Mouse (Mus musculus) forebrain, embryonic 10.5 days (tissue): ENCODE measurements at regions not wholly inside any gene's neighbourhood (a gene's known extent, or its start where the extent isn't known, plus 50 kb on each side); places are given as distances from the start of the nearest gene placed in this dataset.

Experiments
- DNase-seq: peaks from one replicate; pipeline ENCODE4 v3.0.0-alpha.2; 2017; ENCODE audit warnings: low spot score; ENCODE audit errors: extremely low spot score
- H3K27ac ChIP-seq: fragments of 300-500 bp; sonication (generic); 2 replicates; pipeline ENCODE4 v1.5.1; 2016; ENCODE audit warnings: mild to moderate bottlenecking
- H3K27me3 ChIP-seq: fragments of 300-500 bp; sonication (generic); 2 replicates; pipeline ENCODE4 v1.6.1; 2016; ENCODE audit warnings: mild to moderate bottlenecking; ENCODE audit not compliant: poor library complexity, severe bottlenecking
- H3K36me3 ChIP-seq: fragments of 300-500 bp; sonication (generic); replicated peaks from 2 replicates; pipeline ENCODE4 v1.6.1; 2016; ENCODE audit warnings: mild to moderate bottlenecking, moderate library complexity
- H3K4me1 ChIP-seq: fragments of 300-500 bp; sonication (generic); 2 replicates; pipeline ENCODE4 v1.6.1; 2016
- H3K4me3 ChIP-seq: fragments of 300-500 bp; sonication (generic); 2 replicates; pipeline ENCODE4 v1.5.1; 2016; ENCODE audit warnings: mild to moderate bottlenecking, moderate library complexity
- H3K9me3 ChIP-seq: fragments of 300-500 bp; sonication (generic); 2 replicates; pipeline ENCODE4 v1.6.1; 2016; ENCODE audit warnings: mild to moderate bottlenecking, moderate library complexity
- WGBS: fragments of 180-500 bp; shearing (Covaris S2); methylation state at CpG from one replicate; pipeline ENCODE4 v1.1.7; 2016; 5-methylcytosine and 5-hydroxymethylcytosine counted together

DNA sequence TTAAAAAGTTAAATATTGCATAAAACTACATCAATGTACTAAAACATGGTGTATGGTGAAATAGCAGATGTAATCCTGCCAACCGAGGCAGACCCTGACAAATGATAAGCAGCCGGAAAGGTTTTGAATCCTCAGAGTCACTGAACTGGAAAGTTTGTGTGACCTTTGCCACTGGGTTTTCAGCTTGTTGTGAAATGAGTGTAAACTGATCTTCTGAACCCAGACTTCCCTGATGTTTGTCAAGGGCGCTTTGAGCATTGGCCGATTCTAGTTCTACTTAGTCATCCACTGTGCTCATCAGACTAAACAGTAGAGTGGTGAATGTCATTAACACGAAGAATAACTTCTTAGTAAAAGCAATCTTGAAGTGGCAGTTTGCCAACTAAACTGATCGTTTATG lies 505.3 kb downstream of the Col12a1 start:
- no peaks in the 10 kb centered on the region for H3K9me3 ChIP-seq
- H3K27me3 ChIP-seq: no peaks in the 10 kb centered on the region
- no peaks in the 10 kb centered on the region for H3K4me1 ChIP-seq
- 60% methylated on average over 6 of the region's 6 CpGs for WGBS
- no peak for DNase-seq
- H3K27ac ChIP-seq: no peak overlapping the region
- H3K4me3 ChIP-seq: no peak overlapping the region
- no peaks in the 10 kb centered on the region for H3K36me3 ChIP-seq

DNA sequence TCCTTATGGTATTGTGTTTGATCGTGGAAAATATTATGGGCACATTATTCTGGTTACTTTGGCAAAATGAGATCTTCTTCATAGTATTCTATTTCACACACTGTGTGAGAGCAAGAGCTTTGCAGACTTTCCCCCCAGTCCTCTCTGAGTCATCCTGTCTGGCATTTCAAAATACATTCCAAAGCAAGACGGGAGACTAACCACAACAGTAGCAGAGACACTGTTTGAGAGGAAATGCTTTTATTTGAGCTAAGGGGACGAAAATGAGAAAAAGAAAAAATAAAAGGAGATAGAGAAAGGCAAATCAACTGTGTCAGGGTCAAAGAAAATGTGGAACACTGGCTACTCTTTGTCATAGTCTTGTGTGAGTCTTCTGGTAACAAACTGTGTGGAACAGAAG lies 502.6 kb downstream of the Col12a1 start:
- no peak overlapping the region for H3K4me3 ChIP-seq
- H3K4me1 ChIP-seq: no peaks in the 10 kb centered on the region
- WGBS: 70% methylated on average over 3 of the region's 3 CpGs

DNA sequence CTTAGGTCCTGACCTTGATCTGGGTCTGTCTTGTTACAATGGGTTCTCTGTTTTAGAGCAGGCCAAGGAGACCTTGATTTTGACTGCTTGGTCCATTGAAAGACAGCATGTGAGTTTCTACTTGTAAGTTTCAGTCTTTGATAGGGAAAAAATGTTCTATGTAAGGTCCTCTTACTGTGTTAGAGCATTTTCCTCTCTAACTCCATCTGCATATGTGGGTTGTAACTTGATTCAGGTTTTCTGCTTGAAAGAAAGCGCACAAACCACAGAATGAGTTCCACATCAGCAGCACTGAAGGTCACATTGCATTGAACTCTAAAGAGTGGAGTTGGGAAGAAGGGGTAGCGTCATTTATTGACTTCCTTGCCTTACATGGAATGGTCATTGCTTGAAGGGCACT lies 502.2 kb downstream of the Col12a1 start:
- no peaks in the 10 kb centered on the region for H3K36me3 ChIP-seq
- no peaks in the 10 kb centered on the region for H3K4me1 ChIP-seq
- no peak for DNase-seq
- no peak overlapping the region for H3K27ac ChIP-seq
- no peak overlapping the region for H3K4me3 ChIP-seq
- no peaks in the 10 kb centered on the region for H3K9me3 ChIP-seq
- no peaks in the 10 kb centered on the region for H3K27me3 ChIP-seq
- 85% methylated on average over 2 of the region's 2 CpGs for WGBS

More for the DNA sequence above, 502.6 kb downstream of the Col12a1 start:
- H3K27me3 ChIP-seq: no peaks in the 10 kb centered on the region
- H3K9me3 ChIP-seq: no peaks in the 10 kb centered on the region
- DNase-seq: no peak
- H3K27ac ChIP-seq: no peak overlapping the region
- no peaks in the 10 kb centered on the region for H3K36me3 ChIP-seq

DNA sequence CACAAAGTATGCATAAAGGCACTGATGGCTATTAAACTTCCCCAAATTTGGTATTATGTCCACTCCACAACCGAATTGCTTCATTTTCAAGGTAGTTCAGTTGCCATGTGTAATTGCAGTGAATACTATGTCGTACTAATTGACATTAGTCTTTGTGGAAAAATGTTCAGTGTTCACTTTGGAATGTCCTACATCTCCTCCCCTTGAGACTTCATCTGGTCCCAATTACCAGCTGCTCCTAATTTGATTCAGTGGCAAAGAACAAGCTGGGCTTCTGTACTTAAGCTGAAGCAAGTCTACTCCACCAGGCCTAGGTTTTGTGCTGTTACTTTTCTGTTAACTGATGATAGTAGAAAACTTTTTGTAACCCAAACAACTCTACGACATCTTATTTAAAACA lies 485.6 kb downstream of the Col12a1 start:
- Histone ChIP-seq H3K9me3 (no peaks in the 10 kb centered on the region), H3K27ac (no peak overlapping the region), H3K4me3 (no peak overlapping the region), H3K27me3 (no peaks in the 10 kb centered on the region), H3K4me1 (0 out of 2 replicates have a peak, but pooled peaks cover 2% of the 10 kb centered on the region), H3K36me3 (no peaks in the 10 kb centered on the region)
- DNase-seq: no peak
- 65% methylated on average over 3 of the region's 3 CpGs for WGBS

DNA sequence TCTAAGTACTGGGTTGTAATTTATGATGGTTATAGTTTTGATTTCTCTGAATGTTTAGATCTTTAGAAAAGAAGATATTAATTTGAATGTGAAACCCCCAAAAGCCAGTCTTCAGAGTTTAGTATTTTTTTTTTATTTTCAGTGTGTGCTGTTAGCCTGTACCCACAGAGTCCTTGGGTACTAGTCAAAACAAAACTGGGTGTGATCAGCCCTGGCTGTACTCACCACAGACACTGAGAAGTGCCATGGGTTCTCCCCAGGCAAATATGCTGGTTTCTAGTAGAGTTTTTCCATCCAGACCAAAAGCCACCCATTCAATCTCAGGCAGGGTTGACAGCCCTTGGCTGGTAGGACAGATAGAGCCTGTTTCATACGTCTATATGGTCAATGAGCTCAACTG lies 484.9 kb downstream of the Col12a1 start:
- Histone ChIP-seq H3K9me3 (no peaks in the 10 kb centered on the region), H3K27ac (no peak overlapping the region), H3K36me3 (no peaks in the 10 kb centered on the region), H3K4me3 (no peak overlapping the region), H3K4me1 (0 out of 2 replicates have a peak, but pooled peaks cover 2% of the 10 kb centered on the region), H3K27me3 (no peaks in the 10 kb centered on the region)
- no peak for DNase-seq
- WGBS: 93% methylated on average over 1 of the region's 1 CpGs

DNA sequence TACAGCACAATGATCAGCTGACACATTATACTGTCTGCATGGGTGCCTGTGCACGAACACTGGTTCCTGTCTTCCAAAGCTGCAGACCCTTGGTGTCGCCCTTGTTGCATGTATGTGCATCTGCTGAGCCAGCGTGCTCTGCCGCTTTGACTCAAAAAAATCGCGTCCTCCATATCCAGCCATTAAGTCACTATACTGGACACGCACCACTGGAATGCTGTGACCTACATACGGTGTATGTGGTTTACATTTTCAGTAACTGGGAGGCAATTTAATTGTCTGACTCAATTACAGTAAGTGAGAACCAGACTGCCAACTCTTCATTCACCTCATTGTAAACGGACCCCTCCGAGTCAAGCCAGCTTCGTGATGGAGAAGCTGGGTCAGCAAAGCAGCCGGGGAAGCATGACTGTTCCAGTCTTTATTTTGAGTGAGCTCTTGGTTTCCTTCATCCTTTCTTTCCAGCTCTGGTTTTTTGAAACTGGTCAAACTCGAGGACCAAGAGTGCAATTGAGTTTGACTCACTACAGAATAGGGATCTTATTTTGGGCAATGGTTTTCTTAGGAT lies 448.9 kb downstream of the Col12a1 start:
- no peak overlapping the region for H3K27ac ChIP-seq
- DNase-seq: no peak
- H3K4me1 ChIP-seq: no peaks in the 10 kb centered on the region
- no peaks in the 10 kb centered on the region for H3K9me3 ChIP-seq
- no peaks in the 10 kb centered on the region for H3K27me3 ChIP-seq
- WGBS: 94% methylated on average over 13 of the region's 13 CpGs
- no peaks in the 10 kb centered on the region for H3K36me3 ChIP-seq
- H3K4me3 ChIP-seq: no peak overlapping the region

DNA sequence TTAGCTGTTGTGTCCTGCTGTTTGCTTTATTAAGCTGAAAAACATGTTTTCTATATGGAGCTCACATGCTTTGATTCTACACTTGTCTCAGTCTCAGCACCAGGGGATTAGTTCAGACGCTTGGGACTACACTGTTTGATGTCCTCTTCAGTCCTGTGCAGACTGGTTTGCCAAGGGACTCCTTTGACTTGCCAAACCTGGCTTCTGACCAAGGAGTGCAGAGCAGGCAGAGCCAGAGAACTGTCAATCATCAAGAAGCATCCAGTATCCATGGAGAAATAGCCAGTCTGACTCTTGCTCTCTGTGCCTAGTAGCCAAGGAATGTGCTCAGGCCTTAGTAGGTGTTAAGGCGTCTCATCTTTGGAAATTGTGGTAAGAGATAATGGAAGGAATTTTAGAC lies 448.4 kb downstream of the Col12a1 start:
- no peak for DNase-seq
- H3K4me3 ChIP-seq: no peak overlapping the region
- H3K27me3 ChIP-seq: no peaks in the 10 kb centered on the region
- H3K9me3 ChIP-seq: no peaks in the 10 kb centered on the region
- H3K27ac ChIP-seq: no peak overlapping the region
- WGBS: 76% methylated on average over 2 of the region's 2 CpGs
- no peaks in the 10 kb centered on the region for H3K4me1 ChIP-seq
- no peaks in the 10 kb centered on the region for H3K36me3 ChIP-seq

DNA sequence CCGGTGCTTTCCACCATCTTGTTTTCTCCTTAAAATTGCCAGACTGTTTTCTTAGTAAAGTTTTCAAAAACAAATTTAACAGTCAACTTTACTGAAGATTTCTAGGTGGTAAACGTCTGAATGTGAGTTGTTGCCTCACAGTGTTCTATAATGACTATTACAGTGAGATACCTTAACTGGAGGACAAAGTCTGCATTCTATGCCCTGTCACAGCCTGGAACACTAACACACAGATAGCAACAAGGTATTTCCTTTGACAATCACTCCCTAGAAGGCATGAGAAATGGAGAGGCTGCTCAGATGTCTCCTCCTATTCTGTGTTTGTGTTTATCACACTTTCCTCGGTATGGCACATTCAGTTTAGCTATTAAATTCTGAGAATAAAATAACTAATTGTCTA lies 430.8 kb downstream of the Col12a1 start:
- H3K9me3 ChIP-seq: no peaks in the 10 kb centered on the region
- H3K4me3 ChIP-seq: no peak overlapping the region
- DNase-seq: no peak
- WGBS: 92% methylated on average over 3 of the region's 3 CpGs
- H3K36me3 ChIP-seq: no peaks in the 10 kb centered on the region
- no peak overlapping the region for H3K27ac ChIP-seq
- no peaks in the 10 kb centered on the region for H3K27me3 ChIP-seq
- H3K4me1 ChIP-seq: no peaks in the 10 kb centered on the region

DNA sequence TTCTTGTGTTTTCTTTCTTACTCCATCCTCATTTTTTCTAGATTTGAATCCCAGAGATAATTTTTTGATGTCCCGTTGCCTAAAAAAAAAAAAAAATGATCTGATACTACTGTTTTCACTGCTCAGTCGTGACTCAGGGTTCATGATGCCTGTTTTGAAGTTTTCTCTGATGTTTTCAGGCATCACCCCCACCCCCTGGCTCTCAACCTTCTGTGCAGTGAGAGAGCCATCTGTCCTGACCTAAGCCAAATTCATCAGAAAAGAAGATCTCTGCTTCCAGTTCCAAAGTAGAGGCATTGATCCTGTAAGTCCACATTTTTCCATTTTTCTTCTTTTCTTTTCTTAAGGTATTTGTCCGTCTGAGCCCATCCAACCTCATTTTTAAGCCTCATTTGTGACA lies 423.3 kb downstream of the Col12a1 start:
- Histone ChIP-seq H3K4me3 (no peak overlapping the region), H3K27me3 (no peaks in the 10 kb centered on the region), H3K27ac (no peak overlapping the region), H3K36me3 (no peaks in the 10 kb centered on the region), H3K4me1 (no peaks in the 10 kb centered on the region), H3K9me3 (no peaks in the 10 kb centered on the region)
- no peak for DNase-seq
- 84% methylated on average over 3 of the region's 3 CpGs for WGBS

DNA sequence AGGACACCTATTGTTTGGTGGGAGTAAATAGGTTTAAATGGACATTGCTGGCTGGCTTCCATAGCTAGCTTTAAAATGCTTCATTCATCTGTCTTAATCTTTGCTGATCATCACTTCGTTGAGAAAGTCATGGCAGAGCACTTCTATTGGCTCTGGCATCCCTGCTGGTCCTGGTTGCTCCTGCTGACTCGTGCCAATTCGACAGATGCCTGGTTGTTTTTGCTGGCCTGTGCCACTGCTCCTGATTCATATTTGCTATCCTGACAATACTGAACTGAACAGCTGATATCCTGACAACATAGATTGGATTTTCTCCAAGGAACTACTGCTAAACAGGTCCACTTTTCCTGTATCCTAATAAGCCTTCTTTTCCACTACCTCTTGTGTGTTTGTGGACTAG lies 417.1 kb downstream of the Col12a1 start:
- Histone ChIP-seq H3K4me1 (no peaks in the 10 kb centered on the region), H3K36me3 (no peaks in the 10 kb centered on the region), H3K4me3 (no peak overlapping the region), H3K27ac (no peak overlapping the region), H3K27me3 (no peaks in the 10 kb centered on the region), H3K9me3 (no peaks in the 10 kb centered on the region)
- WGBS: 85% methylated on average over 3 of the region's 3 CpGs
- DNase-seq: no peak

DNA sequence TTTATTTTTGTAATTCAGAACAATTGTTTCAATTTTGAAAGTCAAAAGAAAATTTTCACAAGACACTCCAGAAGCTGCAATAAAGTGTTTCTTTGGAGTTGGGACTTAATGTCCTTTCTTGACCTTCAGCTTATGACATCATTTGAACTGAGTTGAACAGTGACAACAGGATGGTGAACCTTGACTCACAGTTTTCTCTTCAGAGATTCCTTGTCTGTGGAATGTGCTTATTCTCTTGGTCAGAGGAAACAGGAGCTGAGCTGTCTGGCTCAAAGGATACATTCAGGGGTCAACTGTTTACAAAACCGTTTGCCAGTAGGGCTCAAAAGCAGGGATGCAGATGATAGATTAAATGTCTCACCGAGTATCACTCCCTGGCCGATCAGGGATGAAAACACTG lies 408.0 kb downstream of the Col12a1 start:
- no peak overlapping the region for H3K27ac ChIP-seq
- no peaks in the 10 kb centered on the region for H3K36me3 ChIP-seq
- WGBS: 81% methylated on average over 3 of the region's 3 CpGs
- no peaks in the 10 kb centered on the region for H3K27me3 ChIP-seq
- H3K4me3 ChIP-seq: no peak overlapping the region
- H3K9me3 ChIP-seq: no peaks in the 10 kb centered on the region
- no peak for DNase-seq
- no peaks in the 10 kb centered on the region for H3K4me1 ChIP-seq

DNA sequence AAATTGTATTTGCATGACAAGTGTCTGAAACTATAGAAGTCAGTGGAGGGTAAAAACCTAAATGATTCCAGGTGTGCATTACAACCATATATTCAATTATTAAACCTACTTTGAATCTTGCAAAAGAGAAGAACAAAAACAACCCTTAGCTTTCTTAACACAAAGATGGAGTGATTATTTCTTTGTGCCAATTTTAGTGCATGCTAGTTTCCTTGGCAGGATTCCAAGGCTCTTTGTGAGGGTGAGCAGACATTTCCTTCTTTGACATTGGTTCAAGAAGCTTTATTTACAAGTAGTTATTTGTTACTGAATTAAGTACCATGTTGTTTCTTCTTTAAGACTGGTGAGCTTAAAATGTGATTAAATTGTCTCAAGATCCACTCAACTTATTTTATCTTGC lies 401.2 kb downstream of the Col12a1 start:
- DNase-seq: no peak
- H3K4me3 ChIP-seq: no peak overlapping the region
- no peak overlapping the region for H3K27ac ChIP-seq
- H3K4me1 ChIP-seq: no peaks in the 10 kb centered on the region
- H3K9me3 ChIP-seq: no peaks in the 10 kb centered on the region
- H3K36me3 ChIP-seq: no peaks in the 10 kb centered on the region
- no peaks in the 10 kb centered on the region for H3K27me3 ChIP-seq

DNA sequence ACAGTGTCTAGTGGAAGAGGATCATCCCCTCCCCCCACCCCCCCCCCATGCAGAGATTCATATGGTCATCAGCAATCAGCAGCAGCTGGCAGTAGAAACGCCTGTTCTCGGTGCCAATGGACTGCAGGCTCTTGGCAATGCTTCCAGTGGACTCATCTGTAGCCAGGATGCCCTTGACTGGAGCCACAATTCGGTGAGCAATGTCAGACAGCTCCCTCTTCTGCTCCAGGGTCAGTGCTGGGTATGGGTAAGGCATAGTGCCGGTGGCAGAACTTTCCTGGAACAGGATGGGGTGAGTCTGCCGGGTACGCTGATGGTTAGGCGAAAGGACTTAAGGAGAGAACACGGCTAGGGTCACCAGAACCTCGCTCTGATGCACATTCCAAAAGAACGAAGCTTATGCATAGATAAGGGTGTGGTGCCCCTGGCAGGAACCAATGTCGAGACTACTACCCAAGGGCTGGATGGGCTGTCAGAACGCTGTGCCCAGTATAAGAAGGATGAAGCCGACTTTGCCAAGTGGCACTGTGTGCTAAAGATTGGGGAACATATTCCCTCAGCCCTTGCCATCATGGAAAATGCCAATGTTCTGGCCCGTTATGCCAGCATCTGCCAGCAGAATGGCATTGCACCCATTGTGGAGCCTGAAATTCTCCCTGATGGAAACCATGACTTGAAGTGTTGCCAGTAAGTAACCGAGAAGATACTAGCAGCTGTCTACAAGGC lies 372.1 kb downstream of the Col12a1 start:
- 90% methylated on average over 15 of the region's 15 CpGs for WGBS
- no peaks in the 10 kb centered on the region for H3K4me1 ChIP-seq
- H3K4me3 ChIP-seq: no peak overlapping the region
- no peak for DNase-seq
- H3K36me3 ChIP-seq: no peaks in the 10 kb centered on the region
- no peak overlapping the region for H3K27ac ChIP-seq
- no peaks in the 10 kb centered on the region for H3K27me3 ChIP-seq
- H3K9me3 ChIP-seq: peaks cover 8% of the 10 kb centered on the region

DNA sequence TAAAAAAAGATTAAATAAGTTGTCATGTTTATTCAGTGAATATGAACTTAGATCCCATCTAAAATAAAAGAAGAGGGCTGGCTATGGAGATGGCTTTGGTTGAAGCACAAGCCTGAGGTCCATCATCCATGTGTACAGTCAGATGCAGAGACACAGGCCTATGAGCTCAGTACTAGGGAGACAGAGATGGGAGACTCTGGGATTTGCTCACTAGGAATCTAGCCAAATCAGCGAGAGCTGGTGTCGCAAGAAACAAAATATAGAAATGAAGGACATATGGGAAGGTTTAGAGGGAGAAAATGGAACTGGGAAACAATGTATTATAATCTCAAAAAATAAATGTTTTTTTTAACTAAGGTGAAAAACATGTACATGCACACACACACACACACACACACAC lies 326.6 kb downstream of the Col12a1 start:
- Histone ChIP-seq H3K4me3 (no peak overlapping the region), H3K4me1 (no peaks in the 10 kb centered on the region), H3K36me3 (no peaks in the 10 kb centered on the region), H3K27me3 (no peaks in the 10 kb centered on the region), H3K9me3 (no peaks in the 10 kb centered on the region), H3K27ac (no peak overlapping the region)
- 91% methylated on average over 2 of the region's 2 CpGs for WGBS
- DNase-seq: no peak
